Mouse (Mus musculus) embryonic fibroblast, embryonic 13.5 days (primary cell): ENCODE data around the gene Rsu1.

Source experiments
- CTCF ChIP-seq: IDR thresholded peaks from 2 replicates; pipeline ENCODE4 v1.5.1; 2011; ENCODE audit warnings: mild to moderate bottlenecking, control low read depth, low read length, moderate library complexity, borderline replicate concordance; ENCODE audit not compliant: insufficient read depth
- POLR2A ChIP-seq: IDR thresholded peaks from 2 replicates; pipeline ENCODE4 v1.6.1; 2011; ENCODE audit warnings: low read depth, mild to moderate bottlenecking, control low read depth, low read length, moderate library complexity

DNA sequence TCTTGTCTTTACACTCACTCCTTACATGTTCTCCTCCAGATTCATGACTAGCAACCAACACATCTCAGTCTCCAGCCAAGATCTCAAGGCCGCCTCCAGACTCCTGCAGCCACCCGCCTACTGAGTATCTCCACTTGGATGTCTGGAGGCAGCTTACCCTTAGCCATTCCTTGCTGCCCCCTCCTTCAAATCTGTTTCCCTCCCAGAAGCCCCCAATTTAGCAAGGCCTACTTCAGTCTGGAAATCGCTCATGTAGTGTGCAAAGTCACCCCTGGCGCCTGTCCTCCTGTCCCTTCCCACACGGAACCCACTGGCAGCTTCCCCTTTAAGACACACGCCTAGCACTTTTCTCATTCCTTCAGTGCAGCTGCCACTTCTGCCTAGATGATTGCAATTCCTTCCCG, 167.4 kb downstream of the Rsu1 start:
- TF ChIP-seq POLR2A, result no peak
- TF ChIP-seq CTCF, result no peak
